Mouse (Mus musculus) olfactory bulb, adult 2 months (tissue): ENCODE measurements around the gene Egfem1.

ENCODE experiments used
- CTCF ChIP-seq: fragments of 200-500 bp; IDR thresholded peaks from 2 replicates; pipeline ENCODE4 v1.5.1; 2012; ENCODE audit warnings: low read depth, mild to moderate bottlenecking, low read length, moderate library complexity; ENCODE audit not compliant: insufficient read depth
- POLR2A ChIP-seq: fragments of 200-500 bp; IDR thresholded peaks from 2 replicates; pipeline ENCODE4 v1.6.1; 2012; ENCODE audit warnings: mild to moderate bottlenecking, low read depth, low read length, moderate library complexity; ENCODE audit not compliant: insufficient read depth

GRCm38 (mm10) chr3:29081952-29082295, at the start of gene Egfem1:
- TF ChIP-seq POLR2A, result no peak
- no peak for TF ChIP-seq CTCF
